Mouse (Mus musculus) liver, postnatal 0 days (tissue): Measurements from ENCODE around the gene Fut1. TPM values are rescaled to one million over a fixed set of nuclear protein-coding genes. Genes with fewer than 3 reads are reported as not detected.

Source experiments
- ATAC-seq: fragments of 200-750 bp; cut with Nextera tagmentation; 2 replicates; pipeline ENCODE4 v1.8.0; 2017; ENCODE audit warnings: mild to moderate bottlenecking, moderate library complexity
- DNase-seq: peaks from one replicate; pipeline ENCODE4 v3.0.0-alpha.2; 2016
- H3K27ac ChIP-seq: fragments of 300-500 bp; sonication (generic); 2 replicates; pipeline ENCODE4 v1.5.1; 2014; ENCODE audit warnings: antibody characterized with exemption, moderate library complexity, mild to moderate bottlenecking, low read depth
- H3K27me3 ChIP-seq: fragments of 300-500 bp; sonication (generic); 2 replicates; pipeline ENCODE4 v1.6.1; 2014; ENCODE audit warnings: low read length, control low read depth, mixed read lengths; ENCODE audit not compliant: insufficient read depth
- H3K36me3 ChIP-seq: fragments of 300-500 bp; sonication (generic); replicated peaks from 2 replicates; pipeline ENCODE4 v1.6.1; 2014; ENCODE audit warnings: mild to moderate bottlenecking, control low read depth, low read length, moderate library complexity, mixed read lengths; ENCODE audit not compliant: insufficient read depth
- H3K4me1 ChIP-seq: fragments of 300-500 bp; sonication (generic); 2 replicates; pipeline ENCODE4 v1.6.1; 2014; ENCODE audit warnings: antibody characterized with exemption, mild to moderate bottlenecking, control low read depth; ENCODE audit not compliant: insufficient read depth
- H3K4me2 ChIP-seq: fragments of 300-500 bp; sonication (generic); 2 replicates; pipeline ENCODE4 v1.6.1; 2014; ENCODE audit warnings: low read depth, mild to moderate bottlenecking, low read length, moderate library complexity, mixed read lengths
- H3K4me3 ChIP-seq: fragments of 300-500 bp; sonication (generic); 2 replicates; pipeline ENCODE4 v1.5.1; 2014; ENCODE audit warnings: low read depth, low read length
- H3K9ac ChIP-seq: fragments of 300-500 bp; sonication (generic); replicated peaks from 2 replicates; pipeline ENCODE4 v1.6.1; 2014; ENCODE audit warnings: mild to moderate bottlenecking, moderate library complexity
- H3K9me3 ChIP-seq: fragments of 300-500 bp; sonication (generic); 2 replicates; pipeline ENCODE4 v1.6.1; 2016; ENCODE audit warnings: mild to moderate bottlenecking, control low read depth, low read length, mixed read lengths
- CTCF ChIP-seq: sonication (generic); IDR thresholded peaks from 2 replicates; pipeline ENCODE4 v1.5.1; 2016; ENCODE audit warnings: antibody characterized with exemption, low read depth
- EP300 ChIP-seq: IDR thresholded peaks from 2 replicates; pipeline ENCODE4 v1.6.1; 2016; ENCODE audit warnings: antibody characterized with exemption, low read depth, mild to moderate bottlenecking
- WGBS: fragments of 180-500 bp; shearing (Covaris S2); extraction: QIAGEN DNeasy Blood & Tissue Kit; methylation state at CpG from one replicate; pipeline ENCODE4 v1.1.7; 2014; ENCODE audit not compliant: insufficient replicate concordance; 5-methylcytosine and 5-hydroxymethylcytosine counted together
- polyA plus RNA-seq: library from polyadenylated mRNA; unstranded; fragments of >200 nt; fragmentation: Nextera tagmentation; extraction: Ambion mirVana; gene quantifications from 2 replicates; pipeline ENCODE4 v1.2.1, GENCODE M21; 2015

The Fut1 gene
- polyA plus RNA-seq, 1 experiment from 2014 or later, result 0.56 TPM

- Histone ChIP-seq H3K9ac (no peak overlapping the region), H3K27ac (peak overlapping the region; percentile 62; the same call in 1 of the 2 replicates), H3K4me1 (peaks cover 5% of the 10 kb centered on the region), H3K4me3 (no peak overlapping the region), H3K27me3 (peaks cover 20% of the 10 kb centered on the region), H3K4me2 (no peak overlapping the region), H3K9me3 (no peaks in the 10 kb centered on the region), H3K36me3 (no peaks in the 10 kb centered on the region)
- DNase-seq (no peak), ATAC-seq (no peak)
- WGBS, result 81% methylated on average over 7 of the region's 7 CpGs
- TF ChIP-seq CTCF (no peak), EP300 (no peak)
Measured at GRCm38 (mm10) chr7:45626571-45627076, 9.5 kb downstream of the Fut1 start.

- Histone ChIP-seq H3K27me3 (peaks cover 24% of the 10 kb centered on the region), H3K4me1 (peaks cover 6% of the 10 kb centered on the region), H3K9me3 (no peaks in the 10 kb centered on the region), H3K4me2 (peak within 1 kb of the TSS; percentile 85), H3K9ac (peak within 1 kb of the TSS; percentile 60), H3K4me3 (peak within 1 kb of the TSS; percentile 50), H3K27ac (peak within 1 kb of the TSS; percentile 62), H3K36me3 (no peaks in the 10 kb centered on the region)
- DNase-seq (no peak), ATAC-seq (no peak)
- 52% methylated on average over 9 of the region's 9 CpGs for WGBS
- TF ChIP-seq CTCF (no peak), EP300 (no peak)
Measured at GRCm38 (mm10) chr7:45627261-45627660, 10.2 kb downstream of the Fut1 start, which contains the start of gene Rasip1. Gene Rasip1, plus strand, starts transcription at chr7:45627488.

GRCm38 (mm10) chr7:45628364-45629294 lies 11.5 kb downstream of the Fut1 start:
- Histone ChIP-seq H3K27me3 (peaks cover 25% of the 10 kb centered on the region), H3K4me1 (peaks cover 7% of the 10 kb centered on the region), H3K4me3 (peak overlapping the region; percentile 50), H3K27ac (peak overlapping the region; percentile 37), H3K4me2 (peak overlapping the region; percentile 85), H3K9me3 (no peaks in the 10 kb centered on the region), H3K9ac (peak overlapping the region; percentile 60), H3K36me3 (no peaks in the 10 kb centered on the region)
- ATAC-seq (peak; percentile 88), DNase-seq (peak; percentile 92)
- WGBS, result 1% methylated on average over 94 of the region's 105 CpGs
- peak; percentile 82 for TF ChIP-seq CTCF
- TF ChIP-seq EP300, result no peak

- Histone ChIP-seq H3K4me2 (no peak overlapping the region), H3K27me3 (peaks cover 25% of the 10 kb centered on the region), H3K9ac (no peak overlapping the region), H3K27ac (no peak overlapping the region), H3K36me3 (no peaks in the 10 kb centered on the region), H3K4me3 (no peak overlapping the region), H3K4me1 (peaks cover 7% of the 10 kb centered on the region), H3K9me3 (no peaks in the 10 kb centered on the region)
- 70% methylated on average over 22 of the region's 23 CpGs for WGBS
- TF ChIP-seq CTCF (no peak), EP300 (no peak)
- DNase-seq (no peak), ATAC-seq (no peak)
Measured at GRCm38 (mm10) chr7:45630064-45630907, 13.2 kb downstream of the Fut1 start.

GRCm38 (mm10) chr7:45632499-45632898 lies 15.4 kb downstream of the Fut1 start:
- Histone ChIP-seq H3K36me3 (no peaks in the 10 kb centered on the region), H3K9me3 (no peaks in the 10 kb centered on the region), H3K9ac (no peak overlapping the region), H3K4me1 (peaks cover 7% of the 10 kb centered on the region), H3K27ac (no peak overlapping the region), H3K4me2 (no peak overlapping the region), H3K27me3 (peaks cover 21% of the 10 kb centered on the region), H3K4me3 (no peak overlapping the region)
- TF ChIP-seq EP300 (no peak), CTCF (peak; percentile 29; the same call in 1 of the 2 replicates)
- 43% methylated on average over 28 of the region's 35 CpGs for WGBS
- no peak for ATAC-seq
- DNase-seq, result peak; percentile 41
